Mouse (Mus musculus): ENCODE measurements around the gene Zfp652. TPM values are rescaled to one million over a fixed set of nuclear protein-coding genes. Genes with fewer than 3 reads are reported as not detected.

Zfp652 gene
- polyA plus RNA-seq, 1 experiment from 2014 or later, result 32.1 TPM

DNA sequence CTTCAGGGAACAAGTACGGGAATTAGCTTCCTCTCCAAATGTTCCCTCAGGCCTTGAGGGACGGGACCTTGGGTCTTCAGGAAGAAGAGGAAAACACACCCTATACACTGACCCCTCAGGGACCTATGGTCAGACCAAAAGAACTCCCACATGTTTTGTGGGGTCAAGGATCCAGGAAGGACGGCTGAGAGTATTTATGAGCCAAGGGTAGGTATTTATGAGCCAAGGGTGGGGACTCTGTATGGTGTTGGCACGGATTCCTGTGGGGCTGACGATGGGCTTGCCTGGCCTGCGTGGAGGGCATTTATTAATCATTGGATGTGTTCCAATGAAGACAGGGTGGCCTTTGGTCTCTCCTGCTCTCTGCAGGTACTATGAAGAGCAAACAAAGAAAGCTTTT is 124.0 kb downstream of the Zfp652 start:
- H3K36me3 ChIP-seq, result no peaks in the 10 kb centered on the region
- H3K4me3 ChIP-seq (replicated peaks), result no peak overlapping the region
- no peak overlapping the region for H3K27ac ChIP-seq
- H3K27me3 ChIP-seq, result peaks cover 76% of the 10 kb centered on the region
- no peak for ATAC-seq
- WGBS, result 86% methylated on average over 6 of the region's 6 CpGs
- H3K9me3 ChIP-seq, result no peaks in the 10 kb centered on the region
- no peak overlapping the region for H3K4me2 ChIP-seq (replicated peaks)
- no peak overlapping the region for H3K9ac ChIP-seq (replicated peaks)
- H3K4me1 ChIP-seq (replicated peaks), result peaks cover 19% of the 10 kb centered on the region

DNA sequence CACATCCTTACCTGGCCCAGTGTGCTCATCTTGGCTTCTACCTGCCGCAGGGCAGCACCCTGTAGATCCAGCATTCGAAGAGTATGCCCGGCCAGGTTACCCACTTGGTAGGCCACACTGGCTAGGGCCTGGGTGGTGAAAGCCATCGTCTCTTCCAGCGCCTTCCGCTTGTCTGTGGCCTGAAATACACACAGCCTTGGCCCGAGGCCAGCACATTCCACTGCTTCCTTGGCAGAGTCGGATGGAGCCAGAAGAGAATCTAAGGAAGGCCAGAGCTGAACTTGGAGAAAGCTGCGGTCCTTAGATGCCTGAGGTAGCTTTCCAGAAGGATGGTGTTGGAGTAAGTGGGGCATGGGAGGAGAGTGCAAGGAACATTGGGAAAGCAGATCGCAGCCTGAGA is 124.6 kb downstream of the Zfp652 start, which contains the start of gene Gngt2:
Gene Gngt2 (plus strand): TSS at position 158 of the 400 bp plus-strand sequence.
- no peak within 1 kb of the TSS for H3K4me2 ChIP-seq (replicated peaks)
- H3K4me1 ChIP-seq (replicated peaks), result peaks cover 22% of the 10 kb centered on the region
- no peak for ATAC-seq
- H3K27ac ChIP-seq, result no peak within 1 kb of the TSS
- H3K9ac ChIP-seq (replicated peaks), result no peak within 1 kb of the TSS
- 76% methylated on average over 10 of the region's 10 CpGs for WGBS
- no peak within 1 kb of the TSS for H3K4me3 ChIP-seq (replicated peaks)
- H3K36me3 ChIP-seq, result no peaks in the 10 kb centered on the region
- H3K9me3 ChIP-seq, result no peaks in the 10 kb centered on the region
- peaks cover 76% of the 10 kb centered on the region for H3K27me3 ChIP-seq

DNA sequence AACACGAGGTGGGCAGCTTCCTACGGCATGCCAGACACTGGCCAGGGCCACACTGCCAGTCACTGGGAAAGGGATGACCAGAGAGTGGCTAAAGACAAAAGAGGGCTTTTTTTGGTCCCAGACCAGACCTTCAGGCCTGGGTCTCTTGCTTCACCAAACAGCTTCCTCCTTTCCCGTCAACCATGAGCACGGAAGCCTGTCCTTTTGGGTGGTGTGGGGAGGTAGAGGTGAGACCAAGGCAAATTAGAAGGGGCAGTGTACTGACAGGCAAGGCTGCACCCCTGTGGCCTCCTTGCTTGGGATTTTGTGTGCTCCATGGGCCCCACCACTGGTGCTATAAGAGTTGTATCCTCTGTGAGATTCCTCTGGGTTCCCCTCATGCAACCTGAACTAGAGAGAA is 126.1 kb downstream of the Zfp652 start:
- ATAC-seq, result no peak
- no peaks in the 10 kb centered on the region for H3K36me3 ChIP-seq
- no peak overlapping the region for H3K9ac ChIP-seq (replicated peaks)
- H3K4me3 ChIP-seq (replicated peaks), result no peak overlapping the region
- H3K4me1 ChIP-seq (replicated peaks), result peaks cover 18% of the 10 kb centered on the region
- H3K27me3 ChIP-seq, result peaks cover 73% of the 10 kb centered on the region
- H3K9me3 ChIP-seq, result no peaks in the 10 kb centered on the region
- H3K27ac ChIP-seq, result no peak overlapping the region
- WGBS, result 85% methylated on average over 4 of the region's 4 CpGs
- H3K4me2 ChIP-seq (replicated peaks), result no peak overlapping the region

DNA sequence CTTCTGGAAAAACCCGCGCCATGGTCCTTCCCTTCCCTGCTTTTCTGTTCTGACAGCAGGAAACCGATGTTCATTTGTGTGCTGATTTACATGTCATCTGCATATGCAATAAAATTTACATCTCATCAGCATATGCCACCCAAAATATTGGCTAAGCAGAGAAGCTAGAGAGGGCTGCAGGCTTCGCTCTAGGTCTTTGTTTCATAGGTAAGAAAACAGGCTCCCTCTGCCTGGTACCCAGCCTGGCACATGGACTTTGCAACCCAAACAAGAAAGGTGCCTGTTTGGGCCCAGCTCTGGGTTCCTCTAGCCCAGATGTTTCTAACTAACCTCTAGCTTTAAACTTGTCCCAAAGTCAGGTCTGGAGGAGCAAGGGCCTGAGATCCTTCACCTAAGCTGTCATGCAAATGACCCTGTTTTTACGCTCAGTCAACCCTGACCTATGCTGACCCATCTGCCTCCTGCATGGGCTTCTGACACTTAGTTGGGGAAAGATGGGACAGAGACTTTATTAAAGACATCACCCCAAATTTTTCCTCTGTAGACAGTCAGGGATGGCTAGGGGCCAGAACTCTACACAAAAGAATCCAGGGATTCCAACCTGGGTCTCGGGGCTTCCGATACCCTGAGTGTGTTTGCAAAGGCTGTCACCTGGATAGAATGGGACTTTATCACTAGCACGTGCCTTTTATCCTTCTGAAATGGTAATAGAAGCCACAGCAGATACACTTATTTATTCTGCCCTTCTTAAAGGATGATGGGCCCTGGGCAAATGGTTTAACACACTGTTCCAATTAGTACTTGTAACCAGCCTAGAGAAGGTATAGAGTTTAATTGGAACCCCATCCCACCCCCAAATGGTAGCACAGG is 126.8 kb downstream of the Zfp652 start:
- Histone ChIP-seq H3K9me3 (no peaks in the 10 kb centered on the region), H3K27ac (no peak overlapping the region), H3K4me3 (replicated peaks) (no peak overlapping the region), H3K4me1 (replicated peaks) (peaks cover 11% of the 10 kb centered on the region), H3K4me2 (replicated peaks) (no peak overlapping the region), H3K36me3 (no peaks in the 10 kb centered on the region), H3K27me3 (peaks cover 67% of the 10 kb centered on the region), H3K9ac (replicated peaks) (no peak overlapping the region)
- no peak for ATAC-seq
- 74% methylated on average over 8 of the region's 8 CpGs for WGBS

DNA sequence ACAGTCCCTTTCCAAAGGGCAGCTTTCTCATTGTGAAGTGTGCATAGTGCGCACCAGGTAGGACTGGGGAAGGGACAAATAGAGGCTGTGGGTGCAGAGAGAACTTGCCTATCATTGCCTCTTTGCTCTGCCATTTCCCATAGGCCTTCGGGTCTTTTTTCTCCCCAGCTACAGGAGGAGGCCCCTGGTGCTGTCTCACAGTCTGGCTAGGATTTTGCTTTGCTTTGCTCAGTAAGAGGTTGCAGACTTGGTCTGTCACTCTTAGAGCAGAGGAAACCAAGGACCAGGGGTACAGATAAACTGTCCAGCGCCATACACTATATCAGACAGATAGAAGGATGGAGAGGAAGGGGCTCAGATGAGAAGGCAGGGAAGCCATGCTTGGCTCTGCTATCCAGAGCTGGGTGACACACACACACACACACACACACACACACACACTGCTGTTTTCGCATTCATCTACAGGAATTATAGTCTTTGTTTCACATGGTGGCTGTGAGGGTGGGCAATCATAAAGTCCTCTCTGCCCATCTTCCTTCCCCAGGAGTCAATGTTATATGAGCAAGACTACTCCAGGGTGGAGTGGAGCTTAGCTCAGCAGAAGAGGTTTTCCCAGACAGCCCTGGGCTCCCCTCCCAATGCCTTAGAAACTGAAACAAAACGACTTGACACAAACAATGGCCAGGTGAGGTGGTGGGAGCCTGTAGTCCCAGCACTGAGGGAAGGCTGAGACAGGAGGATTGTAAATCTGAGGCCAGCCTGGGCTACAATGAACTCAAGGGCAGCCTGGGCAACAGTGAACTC is 128.4 kb downstream of the Zfp652 start:
- WGBS, result 76% methylated on average over 5 of the region's 5 CpGs

DNA sequence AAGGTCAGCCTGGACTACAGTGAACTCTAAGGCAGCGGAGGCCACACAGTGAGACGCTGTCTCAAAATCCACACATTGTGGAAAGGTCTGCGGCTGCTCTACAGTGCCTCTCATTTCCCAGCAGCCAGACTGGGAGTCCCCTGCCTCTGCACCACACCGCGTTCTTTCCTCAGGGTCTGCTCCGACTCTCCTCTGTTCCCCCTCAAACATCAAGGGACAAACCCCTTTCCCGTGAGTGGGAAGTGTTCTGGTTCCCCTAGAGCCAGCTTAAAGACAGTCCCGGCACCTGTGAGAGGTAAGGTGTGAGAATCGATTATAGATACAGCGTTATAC is 129.0 kb downstream of the Zfp652 start:
- no peak for ATAC-seq
- no peak overlapping the region for H3K4me2 ChIP-seq (replicated peaks)
- 66% methylated on average over 10 of the region's 10 CpGs for WGBS

More for the DNA sequence above, 128.4 kb downstream of the Zfp652 start:
- Histone ChIP-seq H3K4me1 (replicated peaks) (peaks cover 5% of the 10 kb centered on the region; the same call in 1 of the 2 replicates), H3K9me3 (no peaks in the 10 kb centered on the region), H3K4me2 (replicated peaks) (no peak overlapping the region), H3K36me3 (no peaks in the 10 kb centered on the region), H3K4me3 (replicated peaks) (no peak overlapping the region), H3K27ac (no peak overlapping the region), H3K27me3 (peaks cover 50% of the 10 kb centered on the region), H3K9ac (replicated peaks) (no peak overlapping the region)
- no peak for ATAC-seq

DNA sequence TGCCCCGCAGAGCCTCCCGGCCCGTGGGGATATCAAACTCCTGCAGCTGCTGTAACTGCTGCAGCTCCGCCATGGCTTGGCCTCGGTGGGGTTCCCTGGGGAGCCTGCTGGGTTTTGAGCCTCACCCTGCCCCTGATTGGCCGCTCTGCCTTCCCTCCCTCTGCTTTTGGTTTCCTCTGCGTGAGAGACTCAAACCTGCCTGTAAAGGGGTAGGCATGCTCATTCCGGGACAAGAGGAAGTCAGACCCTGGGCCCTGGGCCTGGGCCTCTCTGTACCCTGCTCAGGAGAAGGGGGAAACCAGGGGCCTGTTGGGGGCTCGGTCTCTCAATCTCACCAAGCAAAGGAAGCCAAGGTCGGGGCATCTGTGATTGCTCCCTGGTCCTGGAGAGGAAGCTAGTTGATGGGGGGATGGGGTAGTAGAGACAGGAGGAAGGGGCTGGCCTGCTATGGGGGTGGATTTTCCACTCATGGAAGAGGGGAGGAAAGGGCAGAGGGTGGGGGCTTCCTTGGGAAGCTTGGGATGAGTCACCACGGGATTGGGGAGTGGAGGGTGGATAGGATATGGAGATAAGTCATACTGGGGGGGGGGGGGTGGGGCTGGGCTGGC is 129.7 kb downstream of the Zfp652 start, which contains the start of gene Abi3:
Gene Abi3 (minus strand): TSS at position 403 of the 608 bp plus-strand sequence.
- H3K4me2 ChIP-seq (replicated peaks), result no peak within 1 kb of the TSS
- no peak within 1 kb of the TSS for H3K27ac ChIP-seq
- peaks cover 5% of the 10 kb centered on the region; the same call in 1 of the 2 replicates for H3K4me1 ChIP-seq (replicated peaks)
- no peaks in the 10 kb centered on the region for H3K36me3 ChIP-seq
- no peak within 1 kb of the TSS for H3K4me3 ChIP-seq (replicated peaks)
- no peak for ATAC-seq
- WGBS, result 11% methylated on average over 11 of the region's 11 CpGs
- peaks cover 37% of the 10 kb centered on the region for H3K27me3 ChIP-seq
- H3K9ac ChIP-seq (replicated peaks), result no peak within 1 kb of the TSS
- H3K9me3 ChIP-seq, result no peaks in the 10 kb centered on the region

More for the DNA sequence above, 129.0 kb downstream of the Zfp652 start:
- Histone ChIP-seq H3K4me1 (replicated peaks) (peaks cover 5% of the 10 kb centered on the region; the same call in 1 of the 2 replicates), H3K36me3 (no peaks in the 10 kb centered on the region), H3K9ac (replicated peaks) (no peak overlapping the region), H3K27ac (no peak overlapping the region), H3K9me3 (no peaks in the 10 kb centered on the region), H3K27me3 (peaks cover 44% of the 10 kb centered on the region), H3K4me3 (replicated peaks) (no peak overlapping the region)

DNA sequence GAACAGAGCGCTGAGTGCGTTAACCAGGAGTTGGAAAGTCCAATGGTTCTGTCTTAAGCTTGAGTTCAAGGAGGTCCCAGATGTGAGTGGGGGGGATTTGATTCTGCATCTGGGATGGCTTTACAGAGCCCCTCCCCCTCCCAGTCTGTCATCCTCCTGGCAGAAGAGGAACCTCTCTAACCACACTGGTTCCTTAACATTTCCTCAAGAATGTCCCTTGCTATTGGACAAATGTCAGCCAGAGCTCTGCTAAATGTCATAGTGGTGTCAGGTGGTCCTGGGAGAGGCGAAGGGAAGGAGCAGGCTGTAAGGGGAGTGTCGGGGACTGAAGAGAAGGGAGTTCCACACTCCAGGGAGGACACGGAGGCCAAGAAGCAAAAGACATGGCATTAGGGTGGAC is 130.5 kb downstream of the Zfp652 start:
- H3K4me3 ChIP-seq (replicated peaks), result no peak overlapping the region
- no peak overlapping the region for H3K27ac ChIP-seq
- H3K36me3 ChIP-seq, result no peaks in the 10 kb centered on the region
- 84% methylated on average over 5 of the region's 5 CpGs for WGBS
- no peaks in the 10 kb centered on the region for H3K9me3 ChIP-seq
- H3K9ac ChIP-seq (replicated peaks), result no peak overlapping the region
- peaks cover 33% of the 10 kb centered on the region for H3K27me3 ChIP-seq
- peaks cover 5% of the 10 kb centered on the region; the same call in 1 of the 2 replicates for H3K4me1 ChIP-seq (replicated peaks)
- no peak overlapping the region for H3K4me2 ChIP-seq (replicated peaks)
- no peak for ATAC-seq

DNA sequence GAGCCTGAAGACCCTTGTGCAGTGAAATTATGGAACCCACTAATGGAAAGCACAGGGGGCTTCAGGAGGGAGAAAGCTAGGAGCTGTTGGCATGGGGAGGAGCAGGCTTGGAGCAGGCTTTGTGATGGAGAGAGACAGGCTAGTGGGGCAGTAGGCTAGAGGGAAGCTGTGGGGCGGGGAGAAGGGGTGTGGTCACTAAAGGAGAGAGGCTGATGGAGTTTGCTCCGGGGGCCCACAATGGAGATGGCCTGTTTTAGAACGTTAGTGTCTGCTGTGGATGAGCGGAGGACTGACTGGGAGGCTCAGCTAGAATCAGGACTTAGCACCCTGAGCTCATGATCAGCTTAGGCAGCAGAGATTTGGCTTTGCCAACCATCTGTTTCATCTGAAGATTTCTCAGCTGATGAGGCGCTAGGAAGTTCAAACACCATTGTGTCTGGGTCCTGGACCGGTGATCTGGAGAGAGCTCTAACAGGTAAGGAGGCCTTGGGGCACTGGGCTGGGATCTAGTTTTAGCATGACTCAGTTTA is 131.0 kb downstream of the Zfp652 start:
- H3K9me3 ChIP-seq, result no peaks in the 10 kb centered on the region
- WGBS, result 62% methylated on average over 6 of the region's 6 CpGs
- no peak overlapping the region for H3K27ac ChIP-seq
- no peak overlapping the region for H3K9ac ChIP-seq (replicated peaks)
- H3K36me3 ChIP-seq, result no peaks in the 10 kb centered on the region
- peaks cover 5% of the 10 kb centered on the region; the same call in 1 of the 2 replicates for H3K4me1 ChIP-seq (replicated peaks)
- H3K4me3 ChIP-seq (replicated peaks), result no peak overlapping the region
- H3K27me3 ChIP-seq, result peaks cover 31% of the 10 kb centered on the region
- no peak for ATAC-seq
- no peak overlapping the region for H3K4me2 ChIP-seq (replicated peaks)

DNA sequence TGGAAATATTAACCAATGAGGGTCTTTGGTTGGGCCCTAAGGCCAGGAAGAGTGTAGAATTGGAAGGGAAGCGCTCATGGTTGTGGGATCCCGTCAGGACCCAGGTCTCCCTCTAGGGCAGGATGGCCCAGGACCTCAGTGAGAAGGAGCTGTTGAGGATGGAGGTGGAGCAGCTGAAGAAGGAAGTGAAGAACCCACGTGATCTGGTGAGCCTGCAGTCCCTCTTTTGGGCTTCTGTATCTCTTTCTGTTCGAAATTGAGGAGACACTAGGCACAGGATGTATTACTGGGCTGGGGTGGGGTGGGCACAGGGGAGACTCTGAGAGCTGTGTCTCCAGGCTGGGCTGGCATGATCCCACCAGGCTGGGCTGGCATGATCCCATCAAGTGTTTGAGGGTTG is 132.5 kb downstream of the Zfp652 start:
- H3K27ac ChIP-seq, result no peak overlapping the region
- no peak for ATAC-seq
- no peak overlapping the region for H3K4me2 ChIP-seq (replicated peaks)
- peaks cover 27% of the 10 kb centered on the region for H3K27me3 ChIP-seq
- no peak overlapping the region for H3K9ac ChIP-seq (replicated peaks)
- H3K4me3 ChIP-seq (replicated peaks), result no peak overlapping the region
- no peaks in the 10 kb centered on the region for H3K36me3 ChIP-seq
- WGBS, result 67% methylated on average over 4 of the region's 4 CpGs
- H3K4me1 ChIP-seq (replicated peaks), result peaks cover 5% of the 10 kb centered on the region; the same call in 1 of the 2 replicates
- no peaks in the 10 kb centered on the region for H3K9me3 ChIP-seq

DNA sequence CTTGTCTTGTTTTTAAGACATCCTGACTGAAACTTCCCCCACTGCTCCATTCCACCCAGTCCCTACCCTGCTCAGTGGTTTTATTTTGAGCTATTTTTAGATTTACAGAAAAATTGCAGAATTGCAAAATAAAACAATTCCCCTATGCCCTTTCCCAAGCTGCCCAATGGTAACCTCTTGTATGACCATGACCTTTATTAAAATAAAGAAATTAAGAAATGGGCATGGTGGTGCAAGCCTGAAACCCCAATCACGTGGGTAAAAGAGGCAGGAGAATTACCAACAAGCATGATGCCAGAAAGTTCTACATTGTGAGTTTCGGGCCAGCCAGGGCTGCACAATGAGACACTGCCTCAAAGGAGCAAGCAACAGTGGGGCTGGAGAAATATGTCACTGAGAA is 138.4 kb downstream of the Zfp652 start:
- H3K4me2 ChIP-seq (replicated peaks), result no peak overlapping the region
- 0 out of 2 replicates have a peak, but pooled peaks cover 2% of the 10 kb centered on the region for H3K27me3 ChIP-seq
- no peak overlapping the region for H3K27ac ChIP-seq
- H3K4me1 ChIP-seq (replicated peaks), result no peaks in the 10 kb centered on the region
- no peak overlapping the region for H3K4me3 ChIP-seq (replicated peaks)
- H3K9me3 ChIP-seq, result no peaks in the 10 kb centered on the region
- ATAC-seq, result no peak
- no peak overlapping the region for H3K9ac ChIP-seq (replicated peaks)
- no peaks in the 10 kb centered on the region for H3K36me3 ChIP-seq
- 76% methylated on average over 2 of the region's 2 CpGs for WGBS
